Mouse (Mus musculus) liver, embryonic 15.5 days (tissue): ENCODE data around the gene Map4k1. TPM values are rescaled to one million over a fixed set of nuclear protein-coding genes. Genes with fewer than 3 reads are reported as not detected.

Source experiments
- ATAC-seq: fragments of 200-750 bp; cut with Nextera tagmentation; 2 replicates; pipeline ENCODE4 v1.8.0; 2017; ENCODE audit warnings: moderate number of reproducible peaks, mild to moderate bottlenecking, moderate library complexity; ENCODE audit not compliant: insufficient read depth
- H3K27ac ChIP-seq: fragments of 300-500 bp; sonication (generic); replicated peaks from 2 replicates; pipeline ENCODE4 v1.5.1; 2015; ENCODE audit warnings: mild to moderate bottlenecking, inconsistent platforms
- H3K27me3 ChIP-seq: fragments of 300-500 bp; sonication (generic); 2 replicates; pipeline ENCODE4 v1.6.1; 2015; ENCODE audit warnings: mild to moderate bottlenecking, inconsistent platforms
- H3K36me3 ChIP-seq: fragments of 300-500 bp; sonication (generic); replicated peaks from 2 replicates; pipeline ENCODE4 v1.6.1; 2015; ENCODE audit warnings: moderate library complexity, mild to moderate bottlenecking, inconsistent platforms
- H3K4me1 ChIP-seq: fragments of 300-500 bp; sonication (generic); replicated peaks from 2 replicates; pipeline ENCODE4 v1.6.1; 2015; ENCODE audit warnings: inconsistent platforms
- H3K4me2 ChIP-seq: fragments of 300-500 bp; sonication (generic); 2 replicates; pipeline ENCODE4 v1.6.1; 2015; ENCODE audit warnings: moderate library complexity, mild to moderate bottlenecking, inconsistent platforms
- H3K4me3 ChIP-seq: fragments of 300-500 bp; sonication (generic); replicated peaks from 2 replicates; pipeline ENCODE4 v1.5.1; 2015; ENCODE audit warnings: mild to moderate bottlenecking, inconsistent platforms
- H3K9ac ChIP-seq: fragments of 300-500 bp; sonication (generic); 2 replicates; pipeline ENCODE4 v1.6.1; 2015; ENCODE audit warnings: moderate library complexity, mild to moderate bottlenecking, inconsistent platforms
- H3K9me3 ChIP-seq: fragments of 300-500 bp; sonication (generic); replicated peaks from 2 replicates; pipeline ENCODE4 v1.6.1; 2016; ENCODE audit warnings: inconsistent platforms
- WGBS: fragments of 180-500 bp; shearing (Covaris S2); methylation state at CpG from one replicate; pipeline ENCODE4 v1.1.7; 2015; ENCODE audit warnings: mixed read lengths; ENCODE audit not compliant: insufficient replicate concordance; 5-methylcytosine and 5-hydroxymethylcytosine counted together
- polyA plus RNA-seq: library from polyadenylated mRNA; unstranded; fragments of >200 nt; fragmentation: Nextera tagmentation; extraction: Ambion mirVana; gene quantifications from 2 replicates; pipeline ENCODE4 v1.2.1, GENCODE M21; 2015

Gene Map4k1
- polyA plus RNA-seq: 21.6 and 26.3 TPM in 2 replicates

- peak within 1 kb of the TSS; percentile 78 for H3K4me3 ChIP-seq
- H3K36me3 ChIP-seq: peaks cover 36% of the 10 kb centered on the region
- H3K27me3 ChIP-seq: no peaks in the 10 kb centered on the region
- peaks cover 38% of the 10 kb centered on the region for H3K4me1 ChIP-seq
- peak; percentile 92 for ATAC-seq
- WGBS: 0% methylated on average over 36 of the region's 36 CpGs
- H3K4me2 ChIP-seq: peak within 1 kb of the TSS; percentile 89
- peak within 1 kb of the TSS; percentile 89 for H3K27ac ChIP-seq
- peak within 1 kb of the TSS; percentile 73 for H3K9ac ChIP-seq
- no peaks in the 10 kb centered on the region for H3K9me3 ChIP-seq
Measured at GRCm38 (mm10) chr7:28981651-28982273, at the start of gene Map4k1, which contains the start of gene Eif3k. Gene Map4k1, plus strand, starts transcription at chr7:28982050. Gene Eif3k, minus strand, starts transcription at chr7:28981864.

GRCm38 (mm10) chr7:28932421-28933041 lies 49.3 kb upstream of the Map4k1 start:
- H3K27ac ChIP-seq: 0 out of 2 replicates have a peak overlapping the region, but pooled peaks have one; percentile 17
- H3K36me3 ChIP-seq: peaks cover 27% of the 10 kb centered on the region
- H3K27me3 ChIP-seq: no peaks in the 10 kb centered on the region
- ATAC-seq: no peak
- H3K4me3 ChIP-seq: no peak overlapping the region
- no peak overlapping the region for H3K9ac ChIP-seq
- 66% methylated on average over 6 of the region's 6 CpGs for WGBS
- H3K4me2 ChIP-seq: no peak overlapping the region
- H3K4me1 ChIP-seq: peaks cover 80% of the 10 kb centered on the region
- H3K9me3 ChIP-seq: no peaks in the 10 kb centered on the region

GRCm38 (mm10) chr7:28933825-28934224 lies 48.0 kb upstream of the Map4k1 start:
- Histone ChIP-seq H3K9me3 (no peaks in the 10 kb centered on the region), H3K36me3 (peaks cover 29% of the 10 kb centered on the region), H3K27me3 (no peaks in the 10 kb centered on the region), H3K4me3 (no peak overlapping the region), H3K9ac (no peak overlapping the region), H3K4me1 (peaks cover 83% of the 10 kb centered on the region), H3K27ac (no peak overlapping the region), H3K4me2 (no peak overlapping the region)
- 80% methylated on average over 2 of the region's 2 CpGs for WGBS
- no peak for ATAC-seq

GRCm38 (mm10) chr7:28936787-28937186 lies 45.1 kb upstream of the Map4k1 start:
- H3K9ac ChIP-seq: no peak overlapping the region
- no peaks in the 10 kb centered on the region for H3K27me3 ChIP-seq
- H3K36me3 ChIP-seq: peaks cover 21% of the 10 kb centered on the region
- no peak overlapping the region for H3K4me3 ChIP-seq
- H3K9me3 ChIP-seq: no peaks in the 10 kb centered on the region
- ATAC-seq: no peak
- no peak overlapping the region for H3K4me2 ChIP-seq
- H3K4me1 ChIP-seq: peaks cover 82% of the 10 kb centered on the region
- WGBS: 52% methylated on average over 4 of the region's 4 CpGs
- H3K27ac ChIP-seq: no peak overlapping the region

DNA sequence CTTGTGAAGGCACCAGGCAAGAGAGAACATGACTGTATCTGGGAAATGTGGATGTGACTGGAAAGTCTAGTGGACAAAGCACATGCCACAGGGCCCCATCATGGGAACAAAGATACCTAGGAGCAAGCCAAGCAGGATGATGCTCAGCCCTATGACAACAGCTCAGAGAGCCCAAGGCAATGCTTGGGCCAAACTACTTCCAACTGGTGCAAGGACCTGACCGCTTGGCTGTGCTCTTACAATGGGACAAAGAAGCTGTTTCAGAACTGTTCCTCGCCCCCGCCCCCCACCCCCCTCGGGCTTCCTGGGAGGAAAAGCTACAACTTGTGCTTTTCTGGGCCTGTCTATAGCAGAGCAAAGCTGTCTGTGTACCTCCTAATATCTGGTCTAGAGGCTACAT lies 43.2 kb upstream of the Map4k1 start:
- 64% methylated on average over 4 of the region's 4 CpGs for WGBS
- no peak overlapping the region for H3K27ac ChIP-seq
- peaks cover 84% of the 10 kb centered on the region for H3K4me1 ChIP-seq
- H3K36me3 ChIP-seq: peaks cover 32% of the 10 kb centered on the region
- H3K9me3 ChIP-seq: no peaks in the 10 kb centered on the region
- H3K4me2 ChIP-seq: no peak overlapping the region
- H3K4me3 ChIP-seq: no peak overlapping the region
- H3K27me3 ChIP-seq: no peaks in the 10 kb centered on the region
- H3K9ac ChIP-seq: no peak overlapping the region
- no peak for ATAC-seq

- ATAC-seq: no peak
- 83% methylated on average over 7 of the region's 7 CpGs for WGBS
- peaks cover 31% of the 10 kb centered on the region for H3K36me3 ChIP-seq
- H3K4me3 ChIP-seq: no peak overlapping the region
- H3K9ac ChIP-seq: no peak overlapping the region
- no peaks in the 10 kb centered on the region for H3K27me3 ChIP-seq
- peaks cover 85% of the 10 kb centered on the region for H3K4me1 ChIP-seq
- no peaks in the 10 kb centered on the region for H3K9me3 ChIP-seq
- H3K4me2 ChIP-seq: no peak overlapping the region
- no peak overlapping the region for H3K27ac ChIP-seq
Measured at GRCm38 (mm10) chr7:28939418-28940183, 42.2 kb upstream of the Map4k1 start.

DNA sequence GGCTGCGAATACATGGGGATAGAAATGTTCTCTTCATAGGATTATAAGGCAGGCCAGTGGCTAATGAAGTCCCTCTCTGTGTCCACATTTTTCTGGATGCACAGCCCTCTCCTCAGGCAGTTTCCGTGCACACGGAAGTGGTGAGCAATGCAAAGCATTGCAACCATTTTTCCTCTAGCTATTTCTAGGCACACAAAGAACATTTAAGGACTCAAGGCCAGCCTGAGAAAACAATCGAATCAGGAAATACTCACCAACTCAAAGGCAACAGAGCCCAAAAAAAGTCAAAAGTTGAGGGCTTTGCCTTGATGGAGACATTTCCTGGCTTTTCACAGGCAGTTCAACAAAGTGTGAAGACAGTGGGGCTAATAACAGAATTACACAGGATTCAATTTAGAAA lies 40.7 kb upstream of the Map4k1 start:
- H3K4me2 ChIP-seq: 0 out of 2 replicates have a peak overlapping the region, but pooled peaks have one; percentile 21
- H3K4me1 ChIP-seq: peaks cover 89% of the 10 kb centered on the region
- no peak overlapping the region for H3K9ac ChIP-seq
- no peaks in the 10 kb centered on the region for H3K27me3 ChIP-seq
- H3K36me3 ChIP-seq: peaks cover 28% of the 10 kb centered on the region
- 69% methylated on average over 4 of the region's 4 CpGs for WGBS
- ATAC-seq: no peak
- no peaks in the 10 kb centered on the region for H3K9me3 ChIP-seq
- H3K4me3 ChIP-seq: no peak overlapping the region
- H3K27ac ChIP-seq: peak overlapping the region; percentile 58

- Histone ChIP-seq H3K9me3 (no peaks in the 10 kb centered on the region), H3K4me1 (peaks cover 89% of the 10 kb centered on the region), H3K27me3 (no peaks in the 10 kb centered on the region), H3K36me3 (peaks cover 28% of the 10 kb centered on the region), H3K4me2 (peak overlapping the region; percentile 21; the same call in 1 of the 2 replicates), H3K4me3 (no peak overlapping the region), H3K27ac (peak overlapping the region; percentile 58), H3K9ac (no peak overlapping the region)
- peak; percentile 20; the same call in 1 of the 2 replicates for ATAC-seq
- WGBS: 71% methylated on average over 4 of the region's 4 CpGs
Measured at GRCm38 (mm10) chr7:28941542-28941941, 40.3 kb upstream of the Map4k1 start.

DNA sequence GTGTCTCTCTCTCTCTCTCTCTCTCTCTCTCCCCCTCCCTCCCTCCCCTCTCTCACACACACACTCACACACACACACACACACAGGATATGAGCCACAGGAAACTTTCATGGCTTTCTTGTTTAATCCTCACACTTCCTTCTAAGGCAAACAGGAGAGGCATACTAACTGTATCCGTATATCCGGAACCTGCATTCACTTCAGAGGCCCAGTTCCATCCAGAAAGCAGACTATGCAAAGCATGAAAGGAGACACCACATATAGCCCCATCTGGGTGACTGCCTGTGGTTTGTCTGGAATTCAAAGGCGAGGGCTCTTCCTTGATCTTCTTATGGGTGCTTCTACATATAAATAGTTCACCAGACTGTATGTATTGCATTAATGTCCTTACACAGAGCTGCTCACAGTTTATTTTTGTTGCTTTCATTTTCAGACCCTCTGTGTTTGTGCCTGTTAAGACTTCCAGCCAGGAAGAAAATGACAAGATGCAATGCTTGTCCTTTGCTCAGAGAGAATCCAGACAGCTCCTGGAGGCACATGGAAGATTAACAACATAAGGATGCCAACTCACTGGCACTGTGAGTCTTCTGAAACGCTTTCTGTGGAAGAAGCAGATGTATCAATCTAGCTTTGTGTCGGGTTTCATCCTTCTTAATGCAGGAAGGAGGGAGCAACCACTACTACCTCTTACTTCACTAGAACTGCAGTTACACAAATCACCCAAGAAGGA lies 38.2 kb upstream of the Map4k1 start:
- WGBS: 71% methylated on average over 5 of the region's 5 CpGs
- Histone ChIP-seq H3K36me3 (peaks cover 25% of the 10 kb centered on the region), H3K27ac (peak overlapping the region; percentile 22; the same call in 1 of the 2 replicates), H3K27me3 (no peaks in the 10 kb centered on the region), H3K9me3 (no peaks in the 10 kb centered on the region), H3K4me2 (no peak overlapping the region), H3K4me1 (peaks cover 93% of the 10 kb centered on the region), H3K4me3 (no peak overlapping the region), H3K9ac (no peak overlapping the region)
- no peak for ATAC-seq

DNA sequence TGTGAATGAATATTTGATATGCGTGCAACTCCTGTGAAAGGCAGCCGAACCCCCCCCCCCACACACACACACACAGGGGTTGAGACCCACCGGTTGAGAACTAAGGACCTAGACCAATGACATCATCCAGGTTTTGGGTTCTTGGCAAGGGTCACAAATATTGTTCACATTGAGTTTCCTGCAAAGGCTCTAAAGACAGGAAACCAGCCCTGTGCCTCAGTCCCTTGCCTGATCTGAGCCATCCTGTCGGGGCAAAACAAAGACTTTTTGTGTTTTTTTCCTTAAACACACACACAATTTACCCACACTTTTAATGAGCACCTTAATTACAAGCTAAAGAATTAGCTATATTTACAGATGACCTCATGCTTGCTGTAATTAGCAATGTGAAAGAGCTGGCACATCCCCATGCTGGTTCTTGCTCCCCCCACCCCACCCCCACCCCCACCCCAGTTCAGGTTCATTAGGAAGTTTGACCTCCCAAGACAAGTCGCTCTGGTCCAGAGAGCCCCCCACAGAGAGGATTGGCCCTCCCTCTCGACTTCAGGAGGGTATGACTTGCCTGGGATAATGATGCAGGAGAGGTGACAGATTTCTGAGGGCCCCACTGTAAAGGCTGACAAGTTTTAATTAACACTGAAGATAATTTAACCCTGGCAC lies 37.0 kb upstream of the Map4k1 start:
- peaks cover 35% of the 10 kb centered on the region for H3K36me3 ChIP-seq
- H3K9me3 ChIP-seq: no peaks in the 10 kb centered on the region
- H3K4me1 ChIP-seq: peaks cover 94% of the 10 kb centered on the region
- H3K4me2 ChIP-seq: no peak overlapping the region
- H3K27me3 ChIP-seq: no peaks in the 10 kb centered on the region
- no peak for ATAC-seq
- WGBS: 40% methylated on average over 6 of the region's 6 CpGs
- peak overlapping the region; percentile 66; the same call in 1 of the 2 replicates for H3K27ac ChIP-seq
- no peak overlapping the region for H3K9ac ChIP-seq
- no peak overlapping the region for H3K4me3 ChIP-seq
